Mouse (Mus musculus) bone marrow, adult 2 months (tissue): Measurements from ENCODE around the gene Tcstv1. TPM values are rescaled to one million over a fixed set of nuclear protein-coding genes. Genes with fewer than 3 reads are reported as not detected.
"Not testable (repeated sequence)": the region's sequence is repeated elsewhere in the genome, so short reads cannot be mapped to it uniquely, and the experiment has no call there.

ENCODE experiments used
- H3K27ac ChIP-seq: fragments of 200-500 bp; 2 replicates; pipeline ENCODE4 v1.5.1; 2012; ENCODE audit warnings: low read depth, mild to moderate bottlenecking, control low read depth, inconsistent platforms, low read length; ENCODE audit not compliant: control insufficient read depth, poor library complexity, insufficient read depth
- H3K4me1 ChIP-seq: fragments of 200-500 bp; 2 replicates; pipeline ENCODE4 v1.6.1; 2011; ENCODE audit warnings: low read length; ENCODE audit not compliant: control insufficient read depth, insufficient read depth
- H3K4me3 ChIP-seq: fragments of 200-500 bp; replicated peaks from 2 replicates; pipeline ENCODE3; 2011; ENCODE audit warnings: mild to moderate bottlenecking, low read depth, low read length, control low read depth; ENCODE audit not compliant: control insufficient read depth
- WGBS: fragments of 180-500 bp; shearing (Covaris S2); methylation state at CpG from one replicate; pipeline ENCODE4 v1.1.7; 2018; 5-methylcytosine and 5-hydroxymethylcytosine counted together
- polyA plus RNA-seq: library from polyadenylated mRNA; stranded (reverse); fragments of >200 nt; gene quantifications from 2 replicates; pipeline ENCODE4 v1.2.4, GENCODE M21; 2011; ENCODE audit warnings: low replicate concordance; ENCODE audit not compliant: missing spikeins, insufficient read depth, insufficient read length

Gene Tcstv1
- polyA plus RNA-seq: not detected in 2 replicates

- WGBS: 74% methylated on average over 3 of the region's 3 CpGs
- not testable (repeated sequence) for H3K4me3 ChIP-seq, H3K27ac ChIP-seq, H3K4me1 ChIP-seq
Observed at GRCm38 (mm10) chr13:119894685-119895084, at the start of gene Tcstv1. Gene Tcstv1 (minus strand): TSS chr13:119894785.

GRCm38 (mm10) chr13:119929172-119929571 is 34.6 kb upstream of the Tcstv1 start, which contains the start of gene Gm21761:
Gene Gm21761 (minus strand): TSS chr13:119929272.
- H3K4me3 ChIP-seq, H3K4me1 ChIP-seq, H3K27ac ChIP-seq: not testable (repeated sequence)
- WGBS: 100% methylated on average over 1 of the region's 5 CpGs

- not testable (repeated sequence) for H3K4me1 ChIP-seq, H3K4me3 ChIP-seq, H3K27ac ChIP-seq
- WGBS: 42% methylated on average over 3 of the region's 3 CpGs
Observed at GRCm38 (mm10) chr13:119924597-119925340, 30.2 kb upstream of the Tcstv1 start.

- H3K27ac ChIP-seq, H3K4me1 ChIP-seq, H3K4me3 ChIP-seq: not testable (repeated sequence)
- WGBS: 23% methylated on average over 4 of the region's 5 CpGs
Observed at GRCm38 (mm10) chr13:119916966-119917722, 22.6 kb upstream of the Tcstv1 start.

GRCm38 (mm10) chr13:119916449-119916848 is 21.9 kb upstream of the Tcstv1 start:
- H3K27ac ChIP-seq, H3K4me1 ChIP-seq, H3K4me3 ChIP-seq: not testable (repeated sequence)
- 5% methylated on average over 2 of the region's 2 CpGs for WGBS

- H3K4me1 ChIP-seq, H3K4me3 ChIP-seq: not testable (repeated sequence)
- WGBS: 50% methylated on average over 5 of the region's 5 CpGs
Observed at GRCm38 (mm10) chr13:119898549-119898948, 4.0 kb upstream of the Tcstv1 start.

GRCm38 (mm10) chr13:119886896-119887295 is 7.7 kb downstream of the Tcstv1 start:
- H3K27ac ChIP-seq, H3K4me1 ChIP-seq, H3K4me3 ChIP-seq: not testable (repeated sequence)
- WGBS: 48% methylated on average over 4 of the region's 4 CpGs

More at GRCm38 (mm10) chr13:119898549-119898948, 4.0 kb upstream of the Tcstv1 start:
- not testable (repeated sequence) for H3K27ac ChIP-seq

- not testable (repeated sequence) for H3K4me3 ChIP-seq, H3K4me1 ChIP-seq, H3K27ac ChIP-seq
- 24% methylated on average over 6 of the region's 7 CpGs for WGBS
Observed at GRCm38 (mm10) chr13:119864395-119864999, 30.1 kb downstream of the Tcstv1 start.

- not testable (repeated sequence) for H3K27ac ChIP-seq, H3K4me3 ChIP-seq, H3K4me1 ChIP-seq
- no CpG with 5 or more reads among the region's 6 CpGs for WGBS
Observed at GRCm38 (mm10) chr13:119862399-119862798, 32.2 kb downstream of the Tcstv1 start.

Other genes with a start within 250 kb of the Tcstv1 start
- 6.7 and 14.8 TPM in 2 replicates for gene Hmgcs1, start 204.4 kb downstream of the Tcstv1 start, polyA plus RNA-seq
- gene Nim1k, start 138.9 kb downstream of the Tcstv1 start, polyA plus RNA-seq: 0.18 and 0.37 TPM in 2 replicates
- 12.6 and 13.8 TPM in 2 replicates for gene Zfp131, start 103.9 kb downstream of the Tcstv1 start, polyA plus RNA-seq
- not detected in 2 replicates for gene AF067063, start 64.6 kb downstream of the Tcstv1 start, polyA plus RNA-seq
- not detected in 2 replicates for gene D13Ertd608e, start 58.8 kb downstream of the Tcstv1 start, polyA plus RNA-seq
- not detected in 2 replicates for gene Gm21761, start 34.5 kb upstream of the Tcstv1 start, polyA plus RNA-seq
- gene B020031M17Rik, start 56.0 kb upstream of the Tcstv1 start, polyA plus RNA-seq: not detected in 2 replicates
- gene Gm36079, start 132.2 kb upstream of the Tcstv1 start, polyA plus RNA-seq: not detected in 2 replicates
- 15.0 and 34.3 TPM in 2 replicates for gene Gm21188, start 157.4 kb upstream of the Tcstv1 start, polyA plus RNA-seq
- gene Gm20767, start 245.5 kb upstream of the Tcstv1 start, polyA plus RNA-seq: not detected in 2 replicates